Mouse (Mus musculus): ENCODE measurements around the gene Dnm2. TPM values are rescaled to one million over a fixed set of nuclear protein-coding genes. Genes with fewer than 3 reads are reported as not detected.

Gene Dnm2
- total and polyA plus RNA-seq, 2 experiments from 2014 or later: 58.6 to 80.4 TPM

DNA sequence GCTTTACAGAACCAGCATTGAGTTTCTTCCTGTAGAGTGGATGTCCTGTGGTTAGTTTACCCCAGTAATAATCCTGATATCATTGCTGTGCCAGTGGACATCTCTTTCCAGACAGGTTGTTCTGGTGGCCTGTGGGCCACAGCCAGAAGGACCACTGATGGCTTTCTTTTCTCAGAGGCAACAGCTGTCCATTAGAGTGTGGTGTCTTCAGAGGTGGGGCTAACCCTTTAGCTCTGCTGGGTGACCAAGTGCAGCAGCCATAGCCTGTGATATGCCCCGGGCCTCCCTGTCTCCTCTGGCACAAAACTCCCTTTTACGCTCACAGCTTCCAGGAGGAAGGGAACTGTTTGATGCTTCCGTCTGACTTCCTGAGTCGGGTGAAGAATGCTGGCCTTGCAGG, 19.9 kb downstream of the Dnm2 start:
- no peaks in the 10 kb centered on the region for H3K36me3 ChIP-seq (ENCODE audit: insufficient read depth, low read length)
- no peak overlapping the region for H3K27ac ChIP-seq
- no peak overlapping the region for H3K9ac ChIP-seq (replicated peaks; ENCODE audit: low read length)
- WGBS: 93% methylated on average over 4 of the region's 4 CpGs
- ATAC-seq (no peak), DNase-seq (ENCODE audit: low spot score) (no peak)
- H3K4me1 ChIP-seq (ENCODE audit: insufficient read depth, low read length): no peaks in the 10 kb centered on the region
- H3K4me2 ChIP-seq (ENCODE audit: low read depth, low read length): no peak overlapping the region
- no peak for TF ChIP-seq CTCF (IDR thresholded peaks at IDR 0.05; ENCODE audit: low read depth)
- H3K4me3 ChIP-seq (ENCODE audit: low read length): no peak overlapping the region
- H3K9me3 ChIP-seq (ENCODE audit: low read length): no peaks in the 10 kb centered on the region
- no peaks in the 10 kb centered on the region for H3K27me3 ChIP-seq (ENCODE audit: insufficient read depth, low read length)

DNA sequence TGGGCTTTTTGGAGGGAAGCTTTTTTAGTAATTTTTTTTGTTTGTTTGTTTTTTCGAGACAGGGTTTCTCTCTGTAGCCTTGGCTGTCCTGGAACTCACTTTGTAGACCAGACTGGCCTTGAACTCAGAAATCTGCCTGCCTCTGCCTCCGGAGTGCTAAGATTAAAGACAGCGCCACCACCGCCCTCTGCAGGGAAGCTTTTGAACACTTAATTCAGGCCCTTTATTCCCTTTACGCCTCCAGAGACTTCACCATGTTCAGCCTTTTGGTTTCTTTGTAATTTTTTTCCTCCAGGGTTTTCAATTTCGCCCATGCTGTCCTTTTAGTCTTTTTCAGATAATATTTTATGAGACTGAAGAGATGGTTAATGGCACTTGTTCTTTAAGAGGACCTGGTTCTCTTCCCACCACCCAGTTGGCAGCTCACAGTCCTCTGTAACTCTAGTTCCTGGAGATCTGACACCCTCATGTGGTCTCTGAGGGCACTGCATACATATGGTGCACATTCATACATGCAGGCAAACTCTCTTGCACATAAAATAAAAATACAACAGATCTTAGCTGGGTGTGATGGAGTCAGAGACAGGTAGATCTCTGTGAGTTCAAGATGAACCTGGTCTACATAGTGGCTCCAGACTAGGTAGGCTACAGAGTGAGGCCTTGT, 20.5 kb downstream of the Dnm2 start:
- Histone ChIP-seq H3K4me2 (ENCODE audit: low read depth, low read length) (no peak overlapping the region), H3K4me3 (ENCODE audit: low read length) (no peak overlapping the region), H3K27me3 (ENCODE audit: insufficient read depth, low read length) (no peaks in the 10 kb centered on the region), H3K4me1 (ENCODE audit: insufficient read depth, low read length) (no peaks in the 10 kb centered on the region), H3K27ac (no peak overlapping the region), H3K9ac (replicated peaks; ENCODE audit: low read length) (no peak overlapping the region), H3K9me3 (ENCODE audit: low read length) (no peaks in the 10 kb centered on the region), H3K36me3 (ENCODE audit: insufficient read depth, low read length) (no peaks in the 10 kb centered on the region)
- DNase-seq (ENCODE audit: low spot score) (no peak), ATAC-seq (no peak)
- peak; percentile 6; the same call in 1 of the 2 replicates for TF ChIP-seq CTCF (IDR thresholded peaks at IDR 0.05; ENCODE audit: low read depth)
- 96% methylated on average over 6 of the region's 6 CpGs for WGBS

DNA sequence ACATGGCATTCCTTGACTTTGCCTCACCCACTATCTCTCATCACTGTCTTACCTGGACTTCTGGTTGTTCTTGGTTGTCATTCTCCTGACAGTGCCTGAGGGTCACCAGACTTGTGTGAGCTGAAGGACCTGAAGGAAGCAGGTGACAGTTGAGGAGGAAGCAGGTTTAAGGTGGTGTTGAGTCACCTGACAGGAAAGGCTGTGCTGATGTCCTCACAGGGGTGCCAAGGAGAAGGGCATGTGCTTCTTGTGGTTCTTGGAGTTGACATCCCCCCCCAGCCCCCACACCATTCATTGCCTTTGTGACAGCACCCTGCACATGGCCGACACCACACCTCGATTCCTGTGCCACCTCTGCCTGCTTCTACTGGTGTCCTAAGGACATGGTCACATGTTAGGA, 23.1 kb downstream of the Dnm2 start:
- no peak overlapping the region for H3K4me3 ChIP-seq (ENCODE audit: low read length)
- no peaks in the 10 kb centered on the region for H3K27me3 ChIP-seq (ENCODE audit: insufficient read depth, low read length)
- no peak overlapping the region for H3K9ac ChIP-seq (replicated peaks; ENCODE audit: low read length)
- 90% methylated on average over 2 of the region's 2 CpGs for WGBS
- H3K9me3 ChIP-seq (ENCODE audit: low read length): no peaks in the 10 kb centered on the region
- H3K36me3 ChIP-seq (ENCODE audit: insufficient read depth, low read length): no peaks in the 10 kb centered on the region
- no peak for ATAC-seq
- H3K4me1 ChIP-seq (ENCODE audit: insufficient read depth, low read length): no peaks in the 10 kb centered on the region; the same call in 1 of the 2 replicates
- H3K27ac ChIP-seq: no peak overlapping the region
- DNase-seq (ENCODE audit: low spot score): no peak
- no peak overlapping the region for H3K4me2 ChIP-seq (ENCODE audit: low read depth, low read length)
- no peak for TF ChIP-seq CTCF (IDR thresholded peaks at IDR 0.05; ENCODE audit: low read depth)

DNA sequence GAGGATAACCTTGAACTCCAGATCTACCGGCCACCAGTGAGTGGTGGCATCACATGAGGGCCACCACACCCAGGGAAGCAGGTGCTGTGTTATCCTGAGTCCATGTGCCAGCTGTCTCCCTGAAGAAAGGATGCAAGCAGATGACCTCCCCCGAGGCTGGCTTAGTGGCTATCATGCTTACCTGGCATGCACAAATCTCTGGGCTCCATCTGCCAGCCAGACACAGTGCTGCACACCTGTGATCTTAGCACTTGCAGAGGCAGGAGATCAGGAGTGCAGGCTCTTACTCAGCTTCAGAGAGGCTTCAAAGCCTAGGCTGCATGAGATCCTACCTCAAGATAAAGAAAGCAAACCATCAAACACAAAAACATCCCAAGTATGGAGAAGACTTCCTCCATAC, 25.0 kb downstream of the Dnm2 start:
- 92% methylated on average over 2 of the region's 2 CpGs for WGBS
- Histone ChIP-seq H3K9ac (replicated peaks; ENCODE audit: low read length) (no peak overlapping the region), H3K4me3 (ENCODE audit: low read length) (no peak overlapping the region), H3K36me3 (ENCODE audit: insufficient read depth, low read length) (no peaks in the 10 kb centered on the region), H3K9me3 (ENCODE audit: low read length) (no peaks in the 10 kb centered on the region), H3K27me3 (ENCODE audit: insufficient read depth, low read length) (no peaks in the 10 kb centered on the region), H3K4me1 (ENCODE audit: insufficient read depth, low read length) (no peaks in the 10 kb centered on the region; the same call in 1 of the 2 replicates), H3K4me2 (ENCODE audit: low read depth, low read length) (no peak overlapping the region), H3K27ac (no peak overlapping the region)
- no peak for TF ChIP-seq CTCF (IDR thresholded peaks at IDR 0.05; ENCODE audit: low read depth)
- ATAC-seq (no peak), DNase-seq (ENCODE audit: low spot score) (no peak)

DNA sequence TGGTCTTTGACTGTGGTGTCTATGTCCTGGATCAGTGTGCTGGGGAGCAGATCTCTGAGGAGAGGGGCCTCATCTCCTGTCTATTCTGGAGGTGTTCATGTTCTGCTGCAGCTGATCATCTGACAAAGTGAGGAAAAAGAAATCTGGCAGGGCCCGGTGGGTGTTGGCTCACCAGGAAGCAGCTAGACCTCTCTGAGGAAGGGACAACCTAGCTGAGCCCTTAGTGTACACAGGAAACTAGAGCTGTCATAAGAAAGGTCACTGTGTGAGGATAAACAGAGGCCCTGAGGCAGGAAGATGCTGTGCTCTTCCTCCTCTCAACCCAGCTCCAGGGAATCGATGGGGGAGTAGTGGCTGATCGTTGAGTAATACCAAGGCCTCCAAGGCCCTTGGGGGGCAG, 25.6 kb downstream of the Dnm2 start:
- WGBS: 79% methylated on average over 3 of the region's 3 CpGs
- ATAC-seq: no peak

GRCm38 (mm10) chr9:21451391-21451790, 26.7 kb downstream of the Dnm2 start:
- WGBS: 84% methylated on average over 8 of the region's 8 CpGs

More for the DNA sequence above, 25.6 kb downstream of the Dnm2 start:
- H3K4me3 ChIP-seq (ENCODE audit: low read length): no peak overlapping the region
- DNase-seq (ENCODE audit: low spot score): no peak
- H3K27ac ChIP-seq: no peak overlapping the region
- H3K4me2 ChIP-seq (ENCODE audit: low read depth, low read length): no peak overlapping the region
- H3K9ac ChIP-seq (replicated peaks; ENCODE audit: low read length): no peak overlapping the region
- H3K9me3 ChIP-seq (ENCODE audit: low read length): no peaks in the 10 kb centered on the region
- no peaks in the 10 kb centered on the region; the same call in 1 of the 2 replicates for H3K4me1 ChIP-seq (ENCODE audit: insufficient read depth, low read length)
- no peaks in the 10 kb centered on the region for H3K27me3 ChIP-seq (ENCODE audit: insufficient read depth, low read length)
- TF ChIP-seq CTCF (IDR thresholded peaks at IDR 0.05; ENCODE audit: low read depth): no peak
- no peaks in the 10 kb centered on the region for H3K36me3 ChIP-seq (ENCODE audit: insufficient read depth, low read length)

GRCm38 (mm10) chr9:21451870-21452269, 27.2 kb downstream of the Dnm2 start:
- no peaks in the 10 kb centered on the region for H3K9me3 ChIP-seq (ENCODE audit: low read length)
- no peak overlapping the region for H3K4me2 ChIP-seq (ENCODE audit: low read depth, low read length)
- H3K4me1 ChIP-seq (ENCODE audit: insufficient read depth, low read length): no peaks in the 10 kb centered on the region; the same call in 1 of the 2 replicates
- no peak overlapping the region for H3K4me3 ChIP-seq (ENCODE audit: low read length)
- WGBS: 80% methylated on average over 8 of the region's 8 CpGs
- no peak for TF ChIP-seq CTCF (IDR thresholded peaks at IDR 0.05; ENCODE audit: low read depth)
- DNase-seq (ENCODE audit: low spot score) (no peak), ATAC-seq (no peak)
- no peaks in the 10 kb centered on the region for H3K27me3 ChIP-seq (ENCODE audit: insufficient read depth, low read length)
- no peak overlapping the region for H3K9ac ChIP-seq (replicated peaks; ENCODE audit: low read length)
- no peak overlapping the region for H3K27ac ChIP-seq
- no peaks in the 10 kb centered on the region for H3K36me3 ChIP-seq (ENCODE audit: insufficient read depth, low read length)

More at GRCm38 (mm10) chr9:21451391-21451790, 26.7 kb downstream of the Dnm2 start:
- no peak for TF ChIP-seq CTCF (IDR thresholded peaks at IDR 0.05; ENCODE audit: low read depth)
- H3K36me3 ChIP-seq (ENCODE audit: insufficient read depth, low read length): no peaks in the 10 kb centered on the region
- H3K4me3 ChIP-seq (ENCODE audit: low read length): no peak overlapping the region
- DNase-seq (ENCODE audit: low spot score) (no peak), ATAC-seq (no peak)
- H3K4me1 ChIP-seq (ENCODE audit: insufficient read depth, low read length): no peaks in the 10 kb centered on the region; the same call in 1 of the 2 replicates
- H3K9ac ChIP-seq (replicated peaks; ENCODE audit: low read length): no peak overlapping the region
- H3K4me2 ChIP-seq (ENCODE audit: low read depth, low read length): no peak overlapping the region
- no peaks in the 10 kb centered on the region for H3K27me3 ChIP-seq (ENCODE audit: insufficient read depth, low read length)
- no peak overlapping the region for H3K27ac ChIP-seq
- no peaks in the 10 kb centered on the region for H3K9me3 ChIP-seq (ENCODE audit: low read length)

Measured in hindbrain, postnatal 0 days (tissue).